Comparison of ENCODE assay signal across 20 mouse cellular contexts in the genomic region with DNA sequence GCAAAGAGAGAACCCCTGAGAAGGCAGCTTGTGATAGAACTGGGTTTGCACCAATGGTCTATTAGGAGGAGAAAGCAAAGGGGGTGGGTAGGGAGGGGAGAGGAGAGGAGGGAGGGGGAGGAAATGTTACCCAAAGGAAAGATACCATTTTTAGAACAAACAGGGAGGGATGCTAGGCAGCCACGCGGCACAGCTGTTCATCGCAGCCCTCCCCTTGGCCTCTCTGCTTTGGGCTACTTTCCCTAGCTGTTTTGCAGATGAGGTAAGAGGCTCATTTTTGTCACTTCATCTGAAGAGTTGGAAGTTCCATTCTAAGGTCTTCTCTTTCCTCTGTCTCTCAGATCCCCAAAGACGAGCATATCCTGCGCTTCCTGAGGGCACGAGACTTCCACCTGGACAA. TPM values are rescaled to one million over a fixed set of nuclear protein-coding genes. Genes with fewer than 3 reads are reported as not detected.
"Had no signal": no experiment of that assay in that cellular context is flagged by ENCODE, and none has a peak within 500 bp of the region (broad histone marks: within the 10 kb centered on the region; RNA-seq: fewer than 3 reads in every experiment).

No protein-coding gene starts in this region.

- H3K36me3 ChIP-seq: liver, embryonic 15.5 days; lung, embryonic 15.5 days; midbrain, embryonic 13.5 days; midbrain, embryonic 15.5 days; neural tube, embryonic 13.5 days; neural tube, embryonic 15.5 days had no signal

- H3K4me3 ChIP-seq: liver, embryonic 15.5 days; lung, embryonic 15.5 days; megakaryocyte, embryonic 14.5 days; midbrain, embryonic 13.5 days; midbrain, embryonic 15.5 days; neural tube, embryonic 13.5 days; neural tube, embryonic 15.5 days had no signal

- DNase-seq: liver, postnatal 0 days; lung, adult 2 months; retina, postnatal 1 day; right cerebral cortex, adult 18-20 months; right cerebral cortex, postnatal 25 days; right cerebral cortex, postnatal 4 days; thymus, adult 18-20 months; thymus, postnatal 14 days; thymus, postnatal 4 days had no signal

- H3K4me2 ChIP-seq: liver, embryonic 15.5 days; lung, embryonic 15.5 days; midbrain, embryonic 11.5 days; midbrain, embryonic 13.5 days; midbrain, embryonic 15.5 days; neural tube, embryonic 13.5 days; neural tube, embryonic 15.5 days had no signal

- H3K27me3 ChIP-seq: liver, embryonic 15.5 days; lung, embryonic 15.5 days; midbrain, embryonic 13.5 days; midbrain, embryonic 15.5 days; neural tube, embryonic 13.5 days; neural tube, embryonic 15.5 days had no signal

RNA-seq across cellular contexts. Expression of a gene that starts 25.7 kb away (rescaled TPM):
- total RNA-seq: megakaryocyte progenitor cell, adult 5-6 weeks; monocyte, adult 5-6 weeks had no signal
- polyA plus RNA-seq: liver, embryonic 15.5 days; macrophage had no signal

RNA-seq across cellular contexts. Expression of a gene that starts 40.4 kb away (rescaled TPM):
- total RNA-seq: megakaryocyte progenitor cell, adult 5-6 weeks had no signal
- polyA plus RNA-seq: macrophage had no signal

RNA-seq across cellular contexts. Expression of a gene that starts 49.5 kb away (rescaled TPM):
- total RNA-seq: megakaryocyte progenitor cell, adult 5-6 weeks; monocyte, adult 5-6 weeks had no signal
- polyA plus RNA-seq: macrophage had no signal
